Mouse (Mus musculus): ENCODE results near the gene Zswim4.

Zswim4 gene

GRCm38 (mm10) chr8:84200126-84200555 lies 36.7 kb downstream of the Zswim4 start:
- no peak for DNase-seq (ENCODE audit: low spot score)

GRCm38 (mm10) chr8:84199348-84200125 lies 37.3 kb downstream of the Zswim4 start:
- DNase-seq (ENCODE audit: low spot score): no peak

GRCm38 (mm10) chr8:84198871-84199270 lies 38.0 kb downstream of the Zswim4 start:
- no peak for DNase-seq (ENCODE audit: low spot score)

- DNase-seq (ENCODE audit: low spot score): peak; percentile 97
Observed at GRCm38 (mm10) chr8:84197922-84198774, 38.7 kb downstream of the Zswim4 start.

- DNase-seq (ENCODE audit: low spot score): peak; percentile 93
Observed at GRCm38 (mm10) chr8:84197141-84197921, 39.5 kb downstream of the Zswim4 start.

- DNase-seq (ENCODE audit: low spot score): no peak
Observed at GRCm38 (mm10) chr8:84194224-84194743, 42.6 kb downstream of the Zswim4 start.

- DNase-seq (ENCODE audit: low spot score): no peak
Observed at GRCm38 (mm10) chr8:84193566-84193965, 43.3 kb downstream of the Zswim4 start.

GRCm38 (mm10) chr8:84193161-84193560 lies 43.7 kb downstream of the Zswim4 start:
- DNase-seq (ENCODE audit: low spot score): no peak

GRCm38 (mm10) chr8:84192555-84192954 lies 44.3 kb downstream of the Zswim4 start:
- peak; percentile 71 for DNase-seq (ENCODE audit: low spot score)

GRCm38 (mm10) chr8:84192023-84192422 lies 44.8 kb downstream of the Zswim4 start:
- no peak for DNase-seq (ENCODE audit: low spot score)

GRCm38 (mm10) chr8:84190191-84190867 lies 46.5 kb downstream of the Zswim4 start:
- no peak for DNase-seq (ENCODE audit: low spot score)

- no peak for DNase-seq (ENCODE audit: low spot score)
Observed at GRCm38 (mm10) chr8:84189603-84190002, 47.3 kb downstream of the Zswim4 start.

GRCm38 (mm10) chr8:84188671-84189070 lies 48.2 kb downstream of the Zswim4 start:
- DNase-seq (ENCODE audit: low spot score): no peak

GRCm38 (mm10) chr8:84187065-84187755 lies 49.6 kb downstream of the Zswim4 start:
- peak; percentile 83 for DNase-seq (ENCODE audit: low spot score)

- peak; percentile 87 for DNase-seq (ENCODE audit: low spot score)
Observed at GRCm38 (mm10) chr8:84186547-84186946, 50.3 kb downstream of the Zswim4 start.

- DNase-seq (ENCODE audit: low spot score): no peak
Observed at GRCm38 (mm10) chr8:84185117-84185516, 51.7 kb downstream of the Zswim4 start, which contains the start of gene Nanos3. TSS of gene Nanos3 (minus strand) at chr8:84185217.

GRCm38 (mm10) chr8:84184085-84185043 lies 52.5 kb downstream of the Zswim4 start:
- DNase-seq (ENCODE audit: low spot score): no peak

- DNase-seq (ENCODE audit: low spot score): no peak
Observed at GRCm38 (mm10) chr8:84183261-84184084, 53.4 kb downstream of the Zswim4 start.

- DNase-seq (ENCODE audit: low spot score): no peak
Observed at GRCm38 (mm10) chr8:84182833-84183232, 54.0 kb downstream of the Zswim4 start.
